Mouse (Mus musculus): ENCODE measurements at regions not wholly inside any gene's neighbourhood (a gene's known extent, or its start where the extent isn't known, plus 50 kb on each side); places are given as distances from the start of the nearest gene placed in this dataset.

- no peak overlapping the region for H3K9ac ChIP-seq (ENCODE audit: low read depth, poor library complexity, severe bottlenecking)
- no peak overlapping the region for H3K4me3 ChIP-seq (ENCODE audit: low read depth, low read length)
- H3K4me1 ChIP-seq (ENCODE audit: control insufficient read depth, insufficient read depth, low read length): no peaks in the 10 kb centered on the region
- no peaks in the 10 kb centered on the region for H3K27me3 ChIP-seq (ENCODE audit: control insufficient read depth, insufficient read depth, low read length, poor library complexity, severe bottlenecking)
- no peaks in the 10 kb centered on the region for H3K9me3 ChIP-seq (replicated peaks; ENCODE audit: control insufficient read depth, insufficient read depth, low read length, poor library complexity, severe bottlenecking)
- no peak for TF ChIP-seq EP300 (IDR thresholded peaks at IDR 0.05; ENCODE audit: insufficient read depth, low read depth, low read length)
- TF ChIP-seq POLR2A (IDR thresholded peaks at IDR 0.05; ENCODE audit: insufficient read depth, low read length): no peak
- no peak for TF ChIP-seq CTCF (IDR thresholded peaks at IDR 0.05; ENCODE audit: low read depth, low read length)
- H3K27ac ChIP-seq (ENCODE audit: insufficient read depth, low read length): no peak overlapping the region
- H3K36me3 ChIP-seq (ENCODE audit: control insufficient read depth, insufficient read depth, low read length, poor library complexity, severe bottlenecking): no peaks in the 10 kb centered on the region
Measured at GRCm38 (mm10) chr3:149179486-149180116, 189.2 kb upstream of the Adgrl2 start.

- TF ChIP-seq CTCF (IDR thresholded peaks at IDR 0.05; ENCODE audit: low read depth, low read length) (no peak), POLR2A (IDR thresholded peaks at IDR 0.05; ENCODE audit: insufficient read depth, low read length) (no peak), EP300 (IDR thresholded peaks at IDR 0.05; ENCODE audit: insufficient read depth, low read depth, low read length) (no peak)
- Histone ChIP-seq H3K9ac (ENCODE audit: low read depth, poor library complexity, severe bottlenecking) (no peak overlapping the region), H3K9me3 (replicated peaks; ENCODE audit: control insufficient read depth, insufficient read depth, low read length, poor library complexity, severe bottlenecking) (no peaks in the 10 kb centered on the region), H3K4me3 (ENCODE audit: low read depth, low read length) (no peak overlapping the region), H3K36me3 (ENCODE audit: control insufficient read depth, insufficient read depth, low read length, poor library complexity, severe bottlenecking) (no peaks in the 10 kb centered on the region), H3K4me1 (ENCODE audit: control insufficient read depth, insufficient read depth, low read length) (no peaks in the 10 kb centered on the region), H3K27me3 (ENCODE audit: control insufficient read depth, insufficient read depth, low read length, poor library complexity, severe bottlenecking) (no peaks in the 10 kb centered on the region), H3K27ac (ENCODE audit: insufficient read depth, low read length) (no peak overlapping the region)
Measured at GRCm38 (mm10) chr3:149178891-149179290, 188.5 kb upstream of the Adgrl2 start.

GRCm38 (mm10) chr3:149174689-149175390 is 184.5 kb upstream of the Adgrl2 start:
- TF ChIP-seq POLR2A (IDR thresholded peaks at IDR 0.05; ENCODE audit: insufficient read depth, low read length) (no peak), EP300 (IDR thresholded peaks at IDR 0.05; ENCODE audit: insufficient read depth, low read depth, low read length) (no peak), CTCF (IDR thresholded peaks at IDR 0.05; ENCODE audit: low read depth, low read length) (no peak)
- Histone ChIP-seq H3K27ac (ENCODE audit: insufficient read depth, low read length) (no peak overlapping the region), H3K9me3 (replicated peaks; ENCODE audit: control insufficient read depth, insufficient read depth, low read length, poor library complexity, severe bottlenecking) (no peaks in the 10 kb centered on the region), H3K4me1 (ENCODE audit: control insufficient read depth, insufficient read depth, low read length) (no peaks in the 10 kb centered on the region), H3K27me3 (ENCODE audit: control insufficient read depth, insufficient read depth, low read length, poor library complexity, severe bottlenecking) (no peaks in the 10 kb centered on the region), H3K36me3 (ENCODE audit: control insufficient read depth, insufficient read depth, low read length, poor library complexity, severe bottlenecking) (no peaks in the 10 kb centered on the region), H3K4me3 (ENCODE audit: low read depth, low read length) (no peak overlapping the region), H3K9ac (ENCODE audit: low read depth, poor library complexity, severe bottlenecking) (no peak overlapping the region)

GRCm38 (mm10) chr3:149173537-149173936 is 183.2 kb upstream of the Adgrl2 start:
- H3K36me3 ChIP-seq (ENCODE audit: control insufficient read depth, insufficient read depth, low read length, poor library complexity, severe bottlenecking): no peaks in the 10 kb centered on the region
- no peak overlapping the region for H3K27ac ChIP-seq (ENCODE audit: insufficient read depth, low read length)
- no peak overlapping the region for H3K4me3 ChIP-seq (ENCODE audit: low read depth, low read length)
- TF ChIP-seq POLR2A (IDR thresholded peaks at IDR 0.05; ENCODE audit: insufficient read depth, low read length): no peak
- no peak for TF ChIP-seq CTCF (IDR thresholded peaks at IDR 0.05; ENCODE audit: low read depth, low read length)
- TF ChIP-seq EP300 (IDR thresholded peaks at IDR 0.05; ENCODE audit: insufficient read depth, low read depth, low read length): no peak
- H3K9ac ChIP-seq (ENCODE audit: low read depth, poor library complexity, severe bottlenecking): no peak overlapping the region
- H3K27me3 ChIP-seq (ENCODE audit: control insufficient read depth, insufficient read depth, low read length, poor library complexity, severe bottlenecking): no peaks in the 10 kb centered on the region
- H3K9me3 ChIP-seq (replicated peaks; ENCODE audit: control insufficient read depth, insufficient read depth, low read length, poor library complexity, severe bottlenecking): no peaks in the 10 kb centered on the region
- no peaks in the 10 kb centered on the region for H3K4me1 ChIP-seq (ENCODE audit: control insufficient read depth, insufficient read depth, low read length)

- TF ChIP-seq POLR2A (IDR thresholded peaks at IDR 0.05; ENCODE audit: insufficient read depth, low read length) (no peak), EP300 (IDR thresholded peaks at IDR 0.05; ENCODE audit: insufficient read depth, low read depth, low read length) (no peak), CTCF (IDR thresholded peaks at IDR 0.05; ENCODE audit: low read depth, low read length) (no peak)
- Histone ChIP-seq H3K9ac (ENCODE audit: low read depth, poor library complexity, severe bottlenecking) (no peak overlapping the region), H3K36me3 (ENCODE audit: control insufficient read depth, insufficient read depth, low read length, poor library complexity, severe bottlenecking) (no peaks in the 10 kb centered on the region), H3K9me3 (replicated peaks; ENCODE audit: control insufficient read depth, insufficient read depth, low read length, poor library complexity, severe bottlenecking) (no peaks in the 10 kb centered on the region), H3K27me3 (ENCODE audit: control insufficient read depth, insufficient read depth, low read length, poor library complexity, severe bottlenecking) (no peaks in the 10 kb centered on the region), H3K4me3 (ENCODE audit: low read depth, low read length) (no peak overlapping the region), H3K4me1 (ENCODE audit: control insufficient read depth, insufficient read depth, low read length) (no peaks in the 10 kb centered on the region), H3K27ac (ENCODE audit: insufficient read depth, low read length) (no peak overlapping the region)
Measured at GRCm38 (mm10) chr3:149171766-149172165, 181.4 kb upstream of the Adgrl2 start.

- no peaks in the 10 kb centered on the region for H3K27me3 ChIP-seq (ENCODE audit: control insufficient read depth, insufficient read depth, low read length, poor library complexity, severe bottlenecking)
- H3K27ac ChIP-seq (ENCODE audit: insufficient read depth, low read length): no peak overlapping the region
- TF ChIP-seq CTCF (IDR thresholded peaks at IDR 0.05; ENCODE audit: low read depth, low read length) (no peak), EP300 (IDR thresholded peaks at IDR 0.05; ENCODE audit: insufficient read depth, low read depth, low read length) (no peak), POLR2A (IDR thresholded peaks at IDR 0.05; ENCODE audit: insufficient read depth, low read length) (no peak)
- H3K9me3 ChIP-seq (replicated peaks; ENCODE audit: control insufficient read depth, insufficient read depth, low read length, poor library complexity, severe bottlenecking): no peaks in the 10 kb centered on the region
- H3K36me3 ChIP-seq (ENCODE audit: control insufficient read depth, insufficient read depth, low read length, poor library complexity, severe bottlenecking): no peaks in the 10 kb centered on the region
- no peak overlapping the region for H3K9ac ChIP-seq (ENCODE audit: low read depth, poor library complexity, severe bottlenecking)
- H3K4me3 ChIP-seq (ENCODE audit: low read depth, low read length): no peak overlapping the region
- H3K4me1 ChIP-seq (ENCODE audit: control insufficient read depth, insufficient read depth, low read length): no peaks in the 10 kb centered on the region
Measured at GRCm38 (mm10) chr3:149170191-149170590, 179.8 kb upstream of the Adgrl2 start.
